Mouse (Mus musculus): Measurements from ENCODE around the gene Tcte1.

DNA sequence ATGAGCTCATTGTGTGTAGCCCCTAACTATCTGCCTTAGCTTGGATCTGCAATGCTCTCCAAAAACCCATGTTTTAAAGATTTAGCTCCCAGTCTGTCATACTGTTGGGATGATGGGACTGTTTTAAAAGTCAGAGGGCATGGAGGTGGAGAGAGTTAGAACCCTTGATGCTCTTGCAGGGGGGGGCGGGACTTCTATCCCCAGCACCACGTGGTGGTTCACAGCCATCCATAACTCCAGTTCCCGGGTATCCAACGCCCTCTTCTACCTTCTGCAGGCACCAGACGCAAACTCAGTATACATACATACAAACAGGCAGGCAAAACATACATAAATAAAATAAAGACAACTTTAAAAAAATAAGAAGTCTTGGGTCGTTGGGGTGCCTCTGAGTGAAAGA is 49.6 kb upstream of the Tcte1 start:
- TF ChIP-seq CTCF (IDR thresholded peaks at IDR 0.05; ENCODE audit: low read depth, low read length), result no peak
- TF ChIP-seq POLR2A (IDR thresholded peaks at IDR 0.05; ENCODE audit: borderline replicate concordance, low read depth, low read length), result no peak

Data from bone marrow macrophage, adult 2 months (primary cell).